Mouse (Mus musculus) thymus, postnatal 14 days (tissue): ENCODE data around the gene Slc46a3.

Experiments
- DNase-seq: peaks from one replicate; pipeline ENCODE4 v3.0.0; 2021

Slc46a3 gene

GRCm38 (mm10) chr5:147843340-147843739 lies 51.3 kb downstream of the Slc46a3 start:
- DNase-seq, result no peak

GRCm38 (mm10) chr5:147839418-147839817 lies 55.2 kb downstream of the Slc46a3 start:
- DNase-seq, result no peak

- DNase-seq, result no peak
These were observed 59.6 kb downstream of the Slc46a3 start for GRCm38 (mm10) chr5:147834841-147835500.

- DNase-seq, result no peak
These were observed 61.8 kb downstream of the Slc46a3 start for GRCm38 (mm10) chr5:147832842-147833241.

GRCm38 (mm10) chr5:147828846-147829245 lies 65.8 kb downstream of the Slc46a3 start:
- no peak for DNase-seq
